Mouse (Mus musculus) limb, embryonic 14.5 days (tissue): ENCODE results near the gene Ankrd34b. TPM values are rescaled to one million over a fixed set of nuclear protein-coding genes. Genes with fewer than 3 reads are reported as not detected.
A peak's percentile ranks its signal among the peaks of the same experiment; 100 is the strongest.

Experiments used
- ATAC-seq: fragments of 200-750 bp; cut with Nextera tagmentation; 2 replicates; pipeline ENCODE4 v1.8.0; 2017; ENCODE audit warnings: low read depth, moderate number of reproducible peaks, moderate TSS enrichment; ENCODE audit not compliant: low FRiP score
- DNase-seq: peaks from one replicate; pipeline ENCODE4 v3.0.0-alpha.2; 2015; ENCODE audit warnings: low spot score
- H3K27ac ChIP-seq: fragments of 300-500 bp; sonication (generic); replicated peaks from 2 replicates; pipeline ENCODE4 v1.5.1; 2014; ENCODE audit warnings: low read depth, mild to moderate bottlenecking, low read length, moderate library complexity, mixed read lengths
- H3K27me3 ChIP-seq: fragments of 300-500 bp; sonication (generic); 2 replicates; pipeline ENCODE4 v1.6.1; 2014; ENCODE audit warnings: low read length, mixed read lengths; ENCODE audit not compliant: control insufficient read depth, insufficient read depth
- H3K36me3 ChIP-seq: fragments of 300-500 bp; sonication (generic); 2 replicates; pipeline ENCODE4 v1.6.1; 2014; ENCODE audit warnings: mild to moderate bottlenecking, low read length, moderate library complexity, mixed read lengths; ENCODE audit not compliant: control insufficient read depth, insufficient read depth
- H3K4me1 ChIP-seq: fragments of 300-500 bp; sonication (generic); 2 replicates; pipeline ENCODE4 v1.6.1; 2014; ENCODE audit warnings: antibody characterized with exemption, low read length, mixed read lengths; ENCODE audit not compliant: control insufficient read depth, insufficient read depth
- H3K4me2 ChIP-seq: fragments of 300-500 bp; sonication (generic); replicated peaks from 2 replicates; pipeline ENCODE4 v1.6.1; 2014; ENCODE audit warnings: low read depth, mild to moderate bottlenecking, low read length, moderate library complexity; ENCODE audit not compliant: severe bottlenecking
- H3K4me3 ChIP-seq: fragments of 300-500 bp; sonication (generic); replicated peaks from 2 replicates; pipeline ENCODE4 v1.5.1; 2014; ENCODE audit warnings: low read length
- H3K9ac ChIP-seq: fragments of 300-500 bp; sonication (generic); 2 replicates; pipeline ENCODE4 v1.6.1; 2014; ENCODE audit warnings: mild to moderate bottlenecking, low read depth, low read length, moderate library complexity; ENCODE audit not compliant: severe bottlenecking
- H3K9me3 ChIP-seq: fragments of 300-500 bp; sonication (generic); 2 replicates; pipeline ENCODE4 v1.6.1; 2016; ENCODE audit warnings: low read length; ENCODE audit not compliant: control insufficient read depth
- POLR2A ChIP-seq: fragments of 200-500 bp; IDR thresholded peaks from 2 replicates; pipeline ENCODE4 v1.8.0; 2012; ENCODE audit warnings: inconsistent platforms, mild to moderate bottlenecking, moderate library complexity, borderline replicate concordance; ENCODE audit not compliant: insufficient read depth, insufficient read length; ENCODE audit errors: extremely low read depth
- WGBS: fragments of 180-500 bp; shearing (Covaris S2); extraction: QIAGEN DNeasy Blood & Tissue Kit; methylation state at CpG from one replicate; pipeline ENCODE4 v1.1.7; 2014; 5-methylcytosine and 5-hydroxymethylcytosine counted together
- polyA plus RNA-seq, 2 experiments: library from polyadenylated mRNA; depleted of rRNA in 1 of 2; stranded (reverse) in 1 of 2; unstranded in 1 of 2; fragments of >200 nt; fragmentation: Nextera tagmentation in 1 of 2; extraction: Ambion mirVana in 1 of 2; gene quantifications; 2 replicates each; pipeline versions ENCODE4 v1.2.1 to v1.2.3; 2012 to 2014

The Ankrd34b gene
- polyA plus RNA-seq, 2 experiments, result 0.09 to 0.10 TPM

- no peak for TF ChIP-seq POLR2A
- 67% methylated on average over 3 of the region's 3 CpGs for WGBS
- no peak for ATAC-seq
These were observed 22.2 kb upstream of the Ankrd34b start for GRCm38 (mm10) chr13:92403496-92403895.

DNA sequence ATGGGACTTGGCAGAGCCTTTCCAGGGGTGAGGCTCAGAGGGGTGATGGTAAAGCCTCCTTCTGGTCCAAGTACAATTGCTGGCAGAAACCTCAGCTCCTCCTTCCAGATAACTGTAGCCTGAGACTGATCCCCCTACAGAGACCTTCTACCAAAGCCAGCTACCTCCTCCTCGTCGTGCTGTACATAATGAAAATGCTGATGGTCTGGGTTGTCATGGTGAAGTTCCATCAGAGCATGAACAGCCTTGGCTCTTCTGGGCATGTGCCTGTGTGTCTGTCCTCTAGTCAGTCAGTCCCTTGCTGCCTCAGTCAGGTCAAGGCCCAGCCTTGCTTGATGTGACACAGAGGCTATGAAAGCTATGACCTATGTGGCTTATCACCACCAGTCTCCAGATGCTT, 15.2 kb upstream of the Ankrd34b start:
- no peaks in the 10 kb centered on the region for H3K9me3 ChIP-seq
- no peak overlapping the region for H3K27ac ChIP-seq
- no peak overlapping the region for H3K9ac ChIP-seq
- no peak for TF ChIP-seq POLR2A
- H3K27me3 ChIP-seq, result no peaks in the 10 kb centered on the region
- no peaks in the 10 kb centered on the region for H3K4me1 ChIP-seq
- no peak overlapping the region for H3K4me3 ChIP-seq
- DNase-seq (no peak), ATAC-seq (no peak)
- no peaks in the 10 kb centered on the region for H3K36me3 ChIP-seq
- 80% methylated on average over 2 of the region's 2 CpGs for WGBS
- H3K4me2 ChIP-seq, result no peak overlapping the region

More at GRCm38 (mm10) chr13:92403496-92403895, 22.2 kb upstream of the Ankrd34b start:
- Histone ChIP-seq H3K27ac (no peak overlapping the region), H3K27me3 (no peaks in the 10 kb centered on the region), H3K9ac (no peak overlapping the region), H3K4me3 (no peak overlapping the region), H3K9me3 (no peaks in the 10 kb centered on the region), H3K4me1 (no peaks in the 10 kb centered on the region), H3K36me3 (no peaks in the 10 kb centered on the region), H3K4me2 (no peak overlapping the region)
- DNase-seq, result no peak

- no peaks in the 10 kb centered on the region for H3K36me3 ChIP-seq
- DNase-seq (no peak), ATAC-seq (no peak)
- 0 out of 2 replicates have a peak, but pooled peaks cover 1% of the 10 kb centered on the region for H3K27me3 ChIP-seq
- WGBS, result 86% methylated on average over 11 of the region's 11 CpGs
- no peak overlapping the region for H3K9ac ChIP-seq
- H3K9me3 ChIP-seq, result no peaks in the 10 kb centered on the region
- H3K4me1 ChIP-seq, result no peaks in the 10 kb centered on the region
- H3K4me3 ChIP-seq, result no peak overlapping the region
- no peak overlapping the region for H3K27ac ChIP-seq
- no peak for TF ChIP-seq POLR2A
- H3K4me2 ChIP-seq, result no peak overlapping the region
These were observed 6.1 kb upstream of the Ankrd34b start for GRCm38 (mm10) chr13:92419630-92420029.

GRCm38 (mm10) chr13:92423711-92424110, 2.0 kb upstream of the Ankrd34b start:
- H3K9me3 ChIP-seq, result no peaks in the 10 kb centered on the region
- no peaks in the 10 kb centered on the region for H3K36me3 ChIP-seq
- 57% methylated on average over 3 of the region's 3 CpGs for WGBS
- H3K4me2 ChIP-seq, result no peak overlapping the region
- H3K9ac ChIP-seq, result no peak overlapping the region
- no peak overlapping the region for H3K27ac ChIP-seq
- no peak overlapping the region for H3K4me3 ChIP-seq
- peaks cover 38% of the 10 kb centered on the region for H3K27me3 ChIP-seq
- TF ChIP-seq POLR2A, result no peak
- peaks cover 4% of the 10 kb centered on the region; the same call in 1 of the 2 replicates for H3K4me1 ChIP-seq
- no peak for ATAC-seq
- no peak for DNase-seq

DNA sequence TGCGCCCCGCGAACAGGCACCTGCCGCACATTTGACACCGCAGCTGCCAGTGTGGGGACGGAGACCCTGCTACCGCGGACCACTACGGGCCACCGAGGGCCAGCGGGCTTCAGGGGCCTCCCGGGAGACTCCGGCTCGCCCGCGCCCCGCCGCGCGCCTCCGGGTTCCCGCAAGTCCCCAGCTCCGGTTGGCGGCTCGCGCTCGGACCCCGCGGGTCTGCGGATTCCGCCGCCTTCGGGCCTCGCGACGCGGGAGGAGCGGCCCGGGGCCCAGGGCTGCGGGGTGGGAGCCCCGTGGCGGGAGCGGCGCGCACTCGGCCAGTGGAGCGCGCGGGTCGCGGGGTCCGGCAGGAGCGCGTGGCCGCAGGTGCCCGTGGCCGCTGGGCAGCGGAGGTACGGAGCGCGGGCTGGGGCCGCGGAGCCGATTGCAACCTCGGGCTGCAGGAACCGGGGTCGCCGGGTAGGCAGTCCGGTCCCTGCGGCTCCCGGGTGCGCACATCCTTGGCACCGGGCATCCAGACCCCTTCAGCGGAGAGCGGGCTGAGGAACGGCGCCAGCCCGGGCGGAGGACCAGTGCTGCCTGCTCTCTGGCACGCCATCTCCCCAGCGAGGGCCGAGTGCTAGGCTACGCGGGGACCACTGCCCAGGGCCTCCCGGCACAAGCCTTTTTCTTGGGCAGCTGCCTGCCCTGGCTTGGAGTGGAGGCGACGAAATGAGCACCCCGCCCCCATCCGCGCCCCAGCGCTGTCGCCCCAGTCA, 777 bp downstream of the Ankrd34b start:
- no peak for TF ChIP-seq POLR2A
- Histone ChIP-seq H3K27ac (no peak overlapping the region), H3K9me3 (no peaks in the 10 kb centered on the region), H3K4me1 (peaks cover 4% of the 10 kb centered on the region; the same call in 1 of the 2 replicates), H3K27me3 (peaks cover 38% of the 10 kb centered on the region), H3K4me2 (peak overlapping the region; percentile 100), H3K9ac (peak overlapping the region; percentile 44), H3K36me3 (no peaks in the 10 kb centered on the region), H3K4me3 (peak overlapping the region; percentile 54)
- no peak for DNase-seq
- ATAC-seq, result peak; percentile 50; the same call in 1 of the 2 replicates
- 2% methylated on average over 71 of the region's 92 CpGs for WGBS
